Mouse (Mus musculus) urinary bladder, postnatal 4 days (tissue): Measurements from ENCODE around the gene Gfi1b.

Source experiments
- DNase-seq, 2 experiments: peaks; one replicate each; pipeline ENCODE4 v3.0.0; 2021 to 2022; ENCODE audit warnings: low spot score in 2 of 2

Gfi1b gene

DNA sequence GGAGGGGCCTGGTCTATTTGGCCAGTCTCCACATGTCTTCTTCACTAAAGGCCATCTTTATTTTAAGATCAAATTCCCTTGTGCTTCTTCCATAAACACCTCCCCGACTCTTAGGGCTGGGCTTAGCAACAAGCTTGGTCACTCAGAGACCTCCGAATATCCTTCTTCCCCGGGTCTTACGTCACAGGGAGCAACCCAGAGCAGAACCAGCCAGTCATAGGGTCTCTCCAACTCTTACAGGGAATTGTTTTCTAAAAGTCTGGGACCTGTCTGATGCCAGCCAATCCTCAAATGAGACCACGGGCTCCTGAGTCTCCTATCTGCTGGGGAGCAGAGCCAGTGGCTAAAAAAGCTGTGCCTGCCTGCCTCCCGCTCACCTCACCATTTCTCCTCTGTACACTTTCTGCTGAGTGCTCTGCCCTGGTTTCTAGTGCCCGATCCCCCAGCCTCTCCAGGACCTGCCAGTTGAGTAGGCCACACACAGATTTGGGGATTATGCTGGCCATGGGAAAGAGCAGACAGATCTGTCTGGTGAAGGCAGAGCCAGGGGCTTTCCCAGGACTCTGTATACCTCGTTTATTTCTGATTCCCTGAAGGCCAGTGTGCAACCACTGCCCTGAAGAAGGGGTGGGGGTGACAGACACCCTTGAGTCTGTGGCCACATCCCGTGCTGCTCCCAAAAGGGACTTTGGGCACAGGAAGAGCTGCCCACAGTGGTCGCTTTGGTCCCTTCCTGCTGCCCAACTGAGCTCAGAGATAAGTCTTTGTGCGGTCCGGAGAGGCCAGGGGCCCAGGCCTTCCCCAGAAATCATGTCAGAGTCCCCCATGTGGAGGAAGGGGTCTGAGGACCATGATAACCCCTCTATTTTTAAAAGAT lies 22.9 kb downstream of the Gfi1b start:
- DNase-seq: no peak

GRCm38 (mm10) chr2:28597733-28598547 lies 23.8 kb downstream of the Gfi1b start:
- DNase-seq: no peak

GRCm38 (mm10) chr2:28596998-28597397 lies 24.8 kb downstream of the Gfi1b start:
- DNase-seq: no peak

DNA sequence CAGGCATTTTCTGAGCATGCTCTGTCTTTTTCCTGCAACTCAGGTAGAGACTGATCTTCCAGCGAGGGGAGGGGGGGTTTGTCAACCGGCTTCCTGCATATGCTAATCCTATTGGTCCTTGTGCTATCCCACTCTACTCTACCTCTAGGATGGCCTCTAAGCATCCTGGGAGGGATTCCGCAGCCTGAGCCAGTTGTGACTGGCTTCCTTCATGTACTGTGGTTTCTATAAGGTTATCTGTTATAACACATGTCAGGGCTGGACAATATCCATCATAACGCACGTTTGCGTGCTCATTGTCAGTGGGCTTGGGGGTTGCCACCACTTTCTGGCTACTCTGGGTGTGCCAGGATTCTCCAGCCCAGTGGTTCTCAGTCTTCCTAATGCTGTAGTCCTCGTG lies 25.8 kb downstream of the Gfi1b start:
- no peak for DNase-seq

DNA sequence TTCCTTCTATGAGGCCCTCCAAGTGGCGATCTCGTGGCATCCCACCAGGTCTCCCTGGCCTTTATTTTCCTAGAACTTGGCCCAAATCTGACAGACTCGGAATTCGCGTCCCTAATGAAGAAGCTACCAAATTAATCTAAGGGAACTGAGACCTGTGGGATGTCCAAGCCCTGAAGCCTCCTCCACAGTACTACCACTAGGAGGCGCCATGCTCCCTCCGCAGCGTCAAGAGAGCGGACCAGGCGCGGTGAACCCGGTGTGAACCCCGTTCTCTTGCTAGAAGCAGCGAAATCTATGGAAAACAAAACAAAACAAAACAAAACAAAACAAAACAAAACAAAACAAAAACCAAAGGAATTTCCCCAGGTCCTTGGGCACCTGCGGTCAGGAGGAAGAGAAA lies 29.0 kb downstream of the Gfi1b start:
- peak in 1 of 2 experiments; percentile 76 for DNase-seq

- no peak for DNase-seq
Observed at GRCm38 (mm10) chr2:28591479-28591878, 30.3 kb downstream of the Gfi1b start.

DNA sequence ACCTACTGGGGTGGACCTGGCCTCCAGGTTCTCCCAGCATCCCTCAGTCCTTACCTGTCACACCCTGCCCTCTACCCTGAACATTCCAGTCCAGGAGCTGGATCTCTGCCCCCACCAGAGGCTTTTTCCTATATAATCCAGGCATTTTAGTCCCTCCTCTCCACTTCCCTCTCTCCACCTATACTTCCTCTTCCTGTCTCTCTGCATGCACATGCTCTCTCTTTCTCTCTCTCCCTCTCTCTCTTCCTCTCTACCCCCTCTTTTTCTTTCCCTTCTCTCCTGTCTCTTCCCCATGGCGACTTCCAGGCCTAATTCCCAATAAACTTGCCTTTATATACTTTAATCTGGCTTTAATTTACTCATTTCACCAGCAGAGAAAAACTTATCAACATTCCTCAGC lies 33.2 kb downstream of the Gfi1b start:
- DNase-seq: no peak

DNA sequence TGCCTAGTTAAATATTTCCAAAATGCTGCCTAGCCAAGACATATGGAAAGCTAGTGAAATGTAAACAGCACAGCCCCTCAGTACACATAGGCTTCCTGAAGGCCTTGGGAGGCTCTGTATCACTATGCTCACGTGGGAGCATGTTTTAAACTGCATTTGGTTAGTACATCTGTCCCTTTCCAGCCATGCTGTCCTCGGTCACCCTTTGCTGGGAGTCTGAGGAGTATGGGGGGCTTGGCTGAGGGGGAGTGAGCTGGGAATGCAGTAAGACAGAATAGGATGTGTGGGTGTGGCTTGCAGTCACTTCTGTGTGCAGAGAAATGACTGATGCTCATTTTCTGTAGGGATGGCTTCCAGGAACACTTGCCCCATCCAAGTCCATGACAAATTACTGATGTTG lies 36.1 kb downstream of the Gfi1b start:
- DNase-seq: no peak

DNA sequence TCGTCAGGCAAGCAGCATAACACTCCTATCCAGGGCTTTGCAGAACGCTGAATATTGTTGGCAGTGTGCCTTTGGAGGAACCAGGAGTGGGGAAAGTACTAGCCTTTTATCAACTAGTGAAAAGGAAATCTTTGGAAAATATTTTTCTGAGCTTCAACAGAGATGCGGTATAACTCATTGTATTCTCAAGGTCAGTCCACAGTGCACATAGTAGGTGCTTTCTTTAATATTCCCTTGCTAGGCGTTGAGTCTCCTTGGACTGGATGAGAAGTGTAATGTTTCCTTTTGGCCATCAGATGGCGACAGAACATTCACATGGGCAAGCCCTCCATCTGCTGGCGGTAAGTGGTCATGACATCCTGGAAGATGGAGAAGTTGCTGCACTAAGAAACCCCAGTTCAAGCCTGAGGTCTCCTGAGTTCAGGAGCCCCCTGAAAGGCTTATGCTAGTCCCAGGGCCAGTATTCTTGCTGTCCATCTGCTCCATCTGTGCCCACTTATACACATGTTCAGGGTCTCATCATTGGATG lies 36.7 kb downstream of the Gfi1b start:
- DNase-seq: peak; percentile 52 to 69

- no peak for DNase-seq
Observed at GRCm38 (mm10) chr2:28583651-28584050, 38.1 kb downstream of the Gfi1b start, which contains the start of gene Gtf3c5. Gene Gtf3c5 (minus strand): TSS chr2:28583751.

GRCm38 (mm10) chr2:28582647-28583353 lies 39.0 kb downstream of the Gfi1b start:
- DNase-seq: peak; percentile 83 to 88

DNA sequence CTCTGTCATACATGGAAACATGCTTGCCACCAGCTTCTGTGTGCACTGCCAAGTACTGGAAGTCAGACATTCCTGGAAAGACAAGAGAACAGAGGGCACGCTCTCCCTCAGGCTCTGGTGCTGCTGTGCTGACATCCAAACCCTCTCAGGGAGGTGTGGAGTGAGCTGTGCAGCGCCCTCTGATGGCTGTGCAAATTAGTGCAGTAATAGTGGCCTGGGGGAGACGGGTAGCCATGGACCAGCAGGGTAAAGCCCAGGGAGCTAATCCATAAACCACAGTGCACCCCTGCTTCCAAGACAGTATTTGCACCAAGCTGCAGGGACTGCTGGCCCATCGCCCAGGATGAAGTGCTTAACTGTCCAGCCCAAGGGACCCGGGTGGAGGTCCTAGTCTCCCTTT lies 43.8 kb downstream of the Gfi1b start:
- DNase-seq: no peak

DNA sequence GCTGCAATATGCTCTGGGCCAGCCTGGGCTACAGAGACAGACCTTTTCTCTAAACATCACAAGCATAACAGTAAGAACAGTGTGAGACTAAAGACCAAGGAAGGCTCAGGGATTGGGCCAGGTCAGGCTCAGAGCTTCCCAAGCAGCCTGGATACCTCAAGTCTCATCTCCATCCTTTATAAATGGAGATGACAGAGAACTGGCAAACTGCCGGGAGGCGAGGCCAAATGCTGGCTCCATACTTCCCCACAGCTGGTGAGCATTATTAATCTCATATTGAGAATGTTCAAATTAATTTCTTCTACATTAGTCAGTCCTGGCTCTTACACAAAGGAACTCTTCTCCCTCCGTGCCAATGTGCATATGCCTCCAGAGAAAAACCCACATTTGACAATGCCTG lies 45.0 kb downstream of the Gfi1b start:
- no peak for DNase-seq

- DNase-seq: no peak
Observed at GRCm38 (mm10) chr2:28575341-28575740, 46.4 kb downstream of the Gfi1b start.

DNA sequence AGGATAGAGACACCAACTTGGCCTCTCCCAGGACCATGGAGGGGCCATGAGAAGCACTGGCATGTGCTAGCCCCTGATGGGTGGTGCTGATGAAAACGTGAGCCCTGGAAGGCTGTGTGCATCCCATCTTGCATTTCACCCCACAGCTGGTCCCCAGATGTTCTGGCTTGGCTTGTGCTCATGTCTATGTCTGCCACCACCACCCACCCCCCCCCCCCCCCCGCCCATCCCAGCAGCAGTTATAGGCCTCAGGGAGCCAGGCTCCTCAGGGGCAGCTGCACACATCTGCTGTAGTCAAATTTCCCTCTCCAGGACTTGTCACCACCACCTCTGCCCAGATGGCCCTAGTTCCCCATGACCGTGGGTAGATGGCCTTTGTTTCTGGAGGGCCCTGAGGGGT lies 51.9 kb downstream of the Gfi1b start:
- no peak for DNase-seq

DNA sequence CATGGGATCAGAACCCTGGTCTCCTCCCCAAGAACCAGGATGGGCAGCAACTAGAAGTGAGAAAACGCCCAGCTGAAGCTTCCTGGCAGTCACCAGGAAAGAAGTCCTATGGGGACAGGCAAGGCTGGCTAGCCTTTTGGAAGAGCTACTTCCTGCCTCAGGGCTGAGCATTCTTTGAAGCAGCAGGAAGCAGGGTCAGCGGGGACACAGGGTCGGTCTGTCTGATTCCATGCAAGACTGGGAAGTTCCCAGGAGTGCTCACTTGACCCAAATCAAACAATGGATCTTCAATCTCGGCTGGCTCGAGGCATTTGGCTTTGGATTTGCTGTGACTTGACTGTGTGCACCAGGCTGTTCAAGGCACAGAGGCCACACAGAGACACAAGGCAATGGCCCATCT lies 55.2 kb downstream of the Gfi1b start:
- no peak for DNase-seq

- DNase-seq: no peak
Observed at GRCm38 (mm10) chr2:28564380-28564779, 57.4 kb downstream of the Gfi1b start.

DNA sequence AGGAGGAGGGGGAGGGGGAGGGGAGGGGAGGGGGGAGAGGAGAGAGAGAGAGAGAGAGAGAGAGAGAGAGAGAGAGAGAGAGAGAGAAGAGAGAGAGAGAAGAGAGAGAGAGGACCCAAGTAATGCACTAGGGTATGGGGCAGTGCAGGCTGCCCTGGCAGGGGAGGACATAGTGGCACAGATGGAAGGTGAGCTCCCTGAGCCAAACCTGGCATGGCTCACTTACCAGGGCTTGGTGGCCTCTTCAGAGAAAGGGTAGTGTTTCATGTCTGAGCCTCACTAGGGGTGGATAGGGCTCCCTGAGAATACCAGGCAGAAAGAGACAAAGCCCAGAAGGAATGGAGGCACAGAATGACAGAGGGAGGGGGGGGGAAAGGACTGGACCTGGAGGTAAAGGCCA lies 58.0 kb downstream of the Gfi1b start:
- DNase-seq: no peak

GRCm38 (mm10) chr2:28563303-28563702 lies 58.5 kb downstream of the Gfi1b start, which contains the start of gene Cel:
Gene Cel (minus strand): TSS chr2:28563403.
- no peak for DNase-seq
